Mouse (Mus musculus) CH12.LX (cell line): ENCODE measurements at regions not wholly inside any gene's neighbourhood (a gene's known extent, or its start where the extent isn't known, plus 50 kb on each side); places are given as distances from the start of the nearest gene placed in this dataset.

Experiments used
- DNase-seq: peaks from one replicate; pipeline ENCODE4 v3.0.0-alpha.2; 2013; ENCODE audit errors: extremely low read depth
- H3K27ac ChIP-seq: 2 replicates; pipeline ENCODE4 v1.5.1; 2012; ENCODE audit warnings: low read depth, mild to moderate bottlenecking, control low read depth, moderate library complexity; ENCODE audit not compliant: insufficient read depth
- H3K27me3 ChIP-seq: replicated peaks from 2 replicates; pipeline ENCODE3; 2012; ENCODE audit warnings: inconsistent platforms
- H3K36me3 ChIP-seq, 2 experiments: replicated peaks in 1 of 2; 2 replicates each; pipeline versions ENCODE3 to v1.6.1; 2012; ENCODE audit warnings: inconsistent platforms in 1 of 2, low read length in 1 of 2, mild to moderate bottlenecking in 1 of 2, mixed read lengths in 1 of 2, moderate library complexity in 1 of 2; ENCODE audit not compliant: control insufficient read depth in 1 of 2, insufficient read depth in 1 of 2
- H3K4me1 ChIP-seq, 2 experiments: 2 replicates each; pipeline ENCODE4 v1.6.1; 2012; ENCODE audit warnings: inconsistent platforms in 1 of 2, moderate library complexity in 1 of 2; ENCODE audit not compliant: insufficient read depth in 2 of 2, control insufficient read depth in 1 of 2
- H3K4me2 ChIP-seq: 2 replicates; pipeline ENCODE4 v1.6.1; 2012; ENCODE audit warnings: low read depth, mild to moderate bottlenecking, control low read depth; ENCODE audit not compliant: poor library complexity, insufficient read depth, severe bottlenecking
- H3K4me3 ChIP-seq, 3 experiments: fragments of 150-350 bp in 1 of 3; sonication (generic) in 1 of 3; replicated peaks in 1 of 3; 2 replicates each; pipeline versions ENCODE3 to v1.5.1; 2011 to 2012; ENCODE audit warnings: low read depth in 2 of 3, low read length in 2 of 3, mild to moderate bottlenecking in 2 of 3, moderate library complexity in 2 of 3, control low read depth in 1 of 3, improper control_type of control experiment in 1 of 3, inconsistent platforms in 1 of 3, mixed read lengths in 1 of 3; ENCODE audit not compliant: poor library complexity in 1 of 3
- H3K79me2 ChIP-seq: replicated peaks from 2 replicates; pipeline ENCODE4 v1.6.1; 2012; ENCODE audit warnings: mild to moderate bottlenecking, moderate library complexity; ENCODE audit not compliant: control insufficient read depth, poor library complexity, insufficient read depth, severe bottlenecking; ENCODE audit errors: extremely low read depth
- H3K9ac ChIP-seq: 2 replicates; pipeline ENCODE4 v1.6.1; 2012; ENCODE audit warnings: low read depth, mild to moderate bottlenecking, control low read depth, moderate library complexity; ENCODE audit not compliant: insufficient read depth
- H3K9me3 ChIP-seq: replicated peaks from 2 replicates; pipeline ENCODE3; 2012; ENCODE audit warnings: low read length, inconsistent platforms, mixed read lengths
- BHLHE40 ChIP-seq: IDR thresholded peaks from 2 replicates; pipeline ENCODE4 v1.6.1; 2011; ENCODE audit warnings: mild to moderate bottlenecking, low read depth, low read length, improper control_type of control experiment
- EP300 ChIP-seq: IDR thresholded peaks from 2 replicates; pipeline ENCODE4 v1.6.1; 2011; ENCODE audit warnings: low read length, improper control_type of control experiment
- ETS1 ChIP-seq: conservative IDR thresholded peaks from 2 replicates; pipeline ENCODE4 v1.6.1; 2012; ENCODE audit warnings: low read depth, mild to moderate bottlenecking, inconsistent platforms, low read length, improper control_type of control experiment, moderate library complexity
- JUND ChIP-seq: conservative IDR thresholded peaks from 2 replicates; pipeline ENCODE4 v1.6.1; 2011; ENCODE audit warnings: low read depth, low read length, improper control_type of control experiment
- MAFK ChIP-seq: IDR thresholded peaks from 2 replicates; pipeline ENCODE4 v1.6.1; 2011; ENCODE audit warnings: low read length, improper control_type of control experiment; ENCODE audit not compliant: insufficient replicate concordance
- MAZ ChIP-seq: IDR thresholded peaks from 2 replicates; pipeline ENCODE4 v1.6.1; 2012; ENCODE audit warnings: low read depth, mild to moderate bottlenecking, inconsistent platforms, low read length, improper control_type of control experiment, moderate library complexity
- MEF2A ChIP-seq: IDR thresholded peaks from 2 replicates; pipeline ENCODE4 v1.6.1; 2014; ENCODE audit warnings: low read depth, mild to moderate bottlenecking, inconsistent platforms, low read length, improper control_type of control experiment, borderline replicate concordance
- MYC ChIP-seq: IDR thresholded peaks from 2 replicates; pipeline ENCODE4 v1.6.1; 2011; ENCODE audit warnings: low read depth, mild to moderate bottlenecking, improper control_type of control experiment, low read length
- NELFE ChIP-seq: IDR thresholded peaks from 2 replicates; pipeline ENCODE4 v1.6.1; 2011; ENCODE audit warnings: low read depth, low read length, improper control_type of control experiment
- PAX5 ChIP-seq: IDR thresholded peaks from 2 replicates; pipeline ENCODE4 v1.6.1; 2012; ENCODE audit warnings: low read length, inconsistent platforms, mixed read lengths
- POLR2AphosphoS2 ChIP-seq: IDR thresholded peaks from 2 replicates; pipeline ENCODE4 v1.6.1; 2011; ENCODE audit warnings: low read depth, low read length, improper control_type of control experiment
- RAD21 ChIP-seq: IDR thresholded peaks from 2 replicates; pipeline ENCODE4 v1.6.1; 2011; ENCODE audit warnings: low read depth, mild to moderate bottlenecking, low read length, improper control_type of control experiment, moderate library complexity
- RCOR1 ChIP-seq: conservative IDR thresholded peaks from 2 replicates; pipeline ENCODE4 v1.6.1; 2012; ENCODE audit warnings: low read depth, mild to moderate bottlenecking, inconsistent platforms, low read length, improper control_type of control experiment
- SIN3A ChIP-seq: IDR thresholded peaks from 2 replicates; pipeline ENCODE4 v1.6.1; 2012; ENCODE audit warnings: low read length, improper control_type of control experiment, inconsistent platforms
- TBP ChIP-seq: conservative IDR thresholded peaks from 2 replicates; pipeline ENCODE4 v1.6.1; 2011; ENCODE audit warnings: low read depth, low read length, improper control_type of control experiment
- USF2 ChIP-seq: conservative IDR thresholded peaks from 2 replicates; pipeline ENCODE4 v1.6.1; 2011; ENCODE audit warnings: low read depth, low read length, improper control_type of control experiment
- ZC3H11A ChIP-seq: IDR thresholded peaks from 2 replicates; pipeline ENCODE4 v1.6.1; 2012; ENCODE audit warnings: low read depth, mild to moderate bottlenecking, inconsistent platforms, low read length, improper control_type of control experiment
- ZKSCAN1 ChIP-seq: IDR thresholded peaks from 2 replicates; pipeline ENCODE4 v1.6.1; 2012; ENCODE audit warnings: low read depth, inconsistent platforms, low read length, improper control_type of control experiment, borderline replicate concordance
- ZMIZ1 ChIP-seq: IDR thresholded peaks from 2 replicates; pipeline ENCODE4 v1.6.1; 2012; ENCODE audit warnings: low read depth, mild to moderate bottlenecking, inconsistent platforms, low read length, improper control_type of control experiment
- dilution Hi-C: fragments of 300-500 bp; cut with MboI; formaldehyde crosslinking; loops from 2 replicates; pipeline ENCODE4 v1.14.3; 2020; ENCODE audit warnings: low sequenced_read_pairs; ENCODE audit not compliant: extremely low pct_unique_long_range_greater_than_20kb, extremely low pct_ligation_motif_present
- in situ Hi-C: fragments of 300-500 bp; cut with MboI; formaldehyde crosslinking; loops from 3 replicates; pipeline ENCODE4 v1.14.3; 2019; ENCODE audit warnings: low sequenced_read_pairs, low pct_ligation_motif_present, low pct_unique_long_range_greater_than_20kb, mixed read lengths

GRCm38 (mm10) chr13:60486105-60486504 is 115.6 kb upstream of the Dapk1 start:
- TF ChIP-seq MYC (no peak), USF2 (no peak), MAFK (no peak), RCOR1 (no peak), EP300 (no peak), ZMIZ1 (no peak), TBP (no peak), MAZ (no peak), POLR2AphosphoS2 (no peak), PAX5 (no peak), RAD21 (no peak), SIN3A (no peak), BHLHE40 (no peak), ZC3H11A (no peak), MEF2A (no peak)
- Histone ChIP-seq H3K79me2 (no peaks in the 10 kb centered on the region), H3K36me3 (no peaks in the 10 kb centered on the region), H3K9ac (no peak overlapping the region), H3K27ac (no peak overlapping the region), H3K9me3 (peaks cover 79% of the 10 kb centered on the region), H3K4me3 (no peak overlapping the region), H3K27me3 (no peaks in the 10 kb centered on the region), H3K4me1 (no peaks in the 10 kb centered on the region), H3K4me2 (no peak overlapping the region)
- dilution Hi-C loops, result no loop called here
- in situ Hi-C loops, result no loop called here
- DNase-seq, result no peak

GRCm38 (mm10) chr13:60486871-60487270 is 114.9 kb upstream of the Dapk1 start:
- H3K4me3 ChIP-seq, result no peak overlapping the region
- H3K9ac ChIP-seq, result no peak overlapping the region
- H3K27ac ChIP-seq, result no peak overlapping the region
- TF ChIP-seq ETS1 (no peak), ZKSCAN1 (no peak), NELFE (no peak), JUND (no peak), TBP (no peak), USF2 (no peak)
- dilution Hi-C loops (no loop called here), in situ Hi-C loops (no loop called here)
- no peaks in the 10 kb centered on the region for H3K27me3 ChIP-seq
- no peaks in the 10 kb centered on the region for H3K79me2 ChIP-seq
- H3K4me1 ChIP-seq, result no peaks in the 10 kb centered on the region
- no peaks in the 10 kb centered on the region for H3K36me3 ChIP-seq
- no peak for DNase-seq
- peaks cover 81% of the 10 kb centered on the region for H3K9me3 ChIP-seq
- no peak overlapping the region for H3K4me2 ChIP-seq
